Mouse (Mus musculus): ENCODE results near the gene Rnf227.

DNA sequence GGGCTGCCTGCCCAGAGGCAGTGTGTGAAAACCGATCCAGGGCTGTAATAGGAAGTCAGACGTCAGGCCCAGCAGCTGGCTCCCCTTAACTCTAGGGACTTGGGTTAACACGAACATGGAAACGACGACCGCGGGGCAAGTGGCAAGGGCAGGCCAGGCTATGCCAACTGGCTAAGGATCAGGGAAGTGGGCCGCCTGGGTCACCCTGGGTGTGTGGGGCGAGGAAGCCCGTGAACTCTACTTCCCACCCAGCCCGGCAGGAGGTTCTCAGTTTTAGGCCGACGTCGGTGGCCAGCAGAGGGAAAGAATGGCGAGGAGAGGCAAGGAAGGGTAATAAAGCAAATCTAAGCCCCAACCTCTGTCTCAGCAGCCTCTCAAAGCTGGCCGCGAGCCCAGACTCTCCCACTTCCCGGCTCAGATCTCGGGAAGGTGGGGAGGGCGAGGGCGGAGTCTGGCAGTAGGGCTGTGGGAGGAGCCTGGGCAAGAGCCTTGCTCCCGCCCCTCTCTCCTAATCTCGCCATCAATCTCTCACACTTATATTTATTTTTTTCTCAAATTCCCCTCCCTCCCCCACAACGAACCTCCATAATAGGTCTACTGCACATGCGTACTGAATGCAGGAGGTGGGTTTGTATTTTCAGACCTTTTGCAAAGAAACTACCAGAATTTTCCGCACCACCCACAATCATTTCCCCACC lies 26.0 kb downstream of the Rnf227 start:
- TF ChIP-seq CTCF (IDR thresholded peaks at IDR 0.05; ENCODE audit: insufficient read depth, low read length) (no peak), POLR2A (IDR thresholded peaks at IDR 0.05; ENCODE audit: borderline replicate concordance, extremely low read depth, low read depth, low read length) (peak; percentile 63; the same call in 1 of the 2 replicates)

All from lung, adult 2 months (tissue).